15 mouse cellular contexts compared by ENCODE assay signal in the genomic region with DNA sequence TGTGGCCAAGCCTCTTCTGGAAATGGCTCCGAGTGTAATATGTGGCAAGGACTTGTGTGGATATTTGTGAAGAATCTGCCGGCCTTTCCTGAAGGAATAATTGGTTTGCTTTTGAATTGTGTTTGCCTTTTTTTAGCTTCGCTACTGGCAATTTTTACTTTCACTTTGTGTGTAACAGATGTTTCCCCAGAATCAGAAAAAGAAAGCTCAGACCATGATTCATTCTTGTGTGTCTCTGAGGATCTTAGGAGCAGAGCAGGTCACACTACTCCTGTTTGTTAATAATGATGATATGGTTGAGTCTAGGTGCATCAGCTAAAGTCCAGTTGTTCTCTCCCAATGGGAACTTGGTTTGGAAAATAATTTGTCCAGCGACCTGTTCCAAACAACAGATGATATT.
DNase-seq lines count a peak whose midpoint lies in the region; TF ChIP-seq lines count a peak whose summit lies in the region.
"Had no signal": no experiment of that assay in that cellular context is flagged by ENCODE, and none has a peak within 500 bp of the region (broad histone marks: within the 10 kb centered on the region; RNA-seq: fewer than 3 reads in every experiment).

No protein-coding gene starts in this region.

- no peaks in the 10 kb centered on the region for H3K9me3 ChIP-seq in midbrain, embryonic 10.5 days (replicated peaks)
- H3K9me3 ChIP-seq: forebrain, embryonic 13.5 days; hindbrain, embryonic 10.5 days; stomach, embryonic 15.5 days had no signal

- H3K4me3 ChIP-seq in layer of hippocampus, adult 2 months: peak overlapping the region; percentile 0; the same call in 1 of the 2 replicates
- H3K4me3 ChIP-seq in bone marrow macrophage, adult 2 months (ENCODE audit: insufficient read depth, low read length): peak overlapping the region; percentile 42
- H3K4me3 ChIP-seq in midbrain, embryonic 10.5 days: no peak overlapping the region
- H3K4me3 ChIP-seq: forebrain, embryonic 13.5 days; hindbrain, embryonic 10.5 days; stomach, embryonic 15.5 days had no signal

- H3K4me1 ChIP-seq in bone marrow macrophage, adult 2 months (ENCODE audit: control insufficient read depth, insufficient read depth, low read length): no peaks in the 10 kb centered on the region
- no peaks in the 10 kb centered on the region for H3K4me1 ChIP-seq in midbrain, embryonic 10.5 days
- H3K4me1 ChIP-seq: forebrain, embryonic 13.5 days; hindbrain, embryonic 10.5 days; stomach, embryonic 15.5 days had no signal

- H3K27me3 ChIP-seq in midbrain, embryonic 10.5 days (ENCODE audit: low read depth, poor library complexity, severe bottlenecking): no peaks in the 10 kb centered on the region
- H3K27me3 ChIP-seq: forebrain, embryonic 13.5 days; stomach, embryonic 15.5 days had no signal

- no peak for TF ChIP-seq POLR2A in bone marrow macrophage, adult 2 months (IDR thresholded peaks at IDR 0.05; ENCODE audit: borderline replicate concordance, low read depth, low read length)

- WGBS in midbrain, embryonic 10.5 days: 90% methylated on average over 4 of the region's 4 CpGs

- TF ChIP-seq CTCF in layer of hippocampus, adult 2 months (conservative IDR thresholded peaks at IDR 0.05): no peak
- no peak for TF ChIP-seq CTCF in bone marrow macrophage, adult 2 months (IDR thresholded peaks at IDR 0.05; ENCODE audit: low read depth, low read length)

- H3K27ac ChIP-seq in layer of hippocampus, adult 2 months: no peak overlapping the region
- no peak overlapping the region for H3K27ac ChIP-seq in bone marrow macrophage, adult 2 months (ENCODE audit: insufficient read depth, low read depth, low read length)
- H3K27ac ChIP-seq in midbrain, embryonic 10.5 days (replicated peaks): no peak overlapping the region
- H3K27ac ChIP-seq: forebrain, embryonic 13.5 days; hindbrain, embryonic 10.5 days; stomach, embryonic 15.5 days had no signal

- DNase-seq in layer of hippocampus, adult 2 months (ENCODE audit: low spot score in 2 of 2): peak in 1 of 2 experiments; percentile 1
- no peak for DNase-seq in layer of hippocampus, adult 9-11 months
- DNase-seq in 3134 (ENCODE audit: extremely low read depth, insufficient read length, low spot score) (peak; percentile 28), 3T3-L1 (ENCODE audit: low read depth, low spot score) (peak; percentile 16)
- no peak for DNase-seq in urinary bladder, postnatal 4 days (ENCODE audit: low spot score in 2 of 2)
- DNase-seq in midbrain, embryonic 10.5 days (ENCODE audit: low spot score): no peak
- DNase-seq: cerebellum, adult 11-12 months; cerebellum, postnatal 36 days; lung, postnatal 4 days; midbrain, embryonic 14.5 days; thymus, postnatal 25 days had no signal

- H3K36me3 ChIP-seq in midbrain, embryonic 10.5 days: no peaks in the 10 kb centered on the region
- H3K36me3 ChIP-seq: hindbrain, embryonic 10.5 days; stomach, embryonic 15.5 days had no signal

Comparison
In these comparisons a context has a peak if more than half of its experiments do, and no peak if none do; other contexts are left out.
1. DNase-seq: peak in 3134 (single experiment) and 3T3-L1 (single experiment); none in layer of hippocampus, adult 9-11 months (single experiment), urinary bladder, postnatal 4 days (0 of 2) and midbrain, embryonic 10.5 days (single experiment).